Mouse (Mus musculus) kidney, adult 2 months (tissue): ENCODE results near the gene Mrps27. TPM values are rescaled to one million over a fixed set of nuclear protein-coding genes. Genes with fewer than 3 reads are reported as not detected.
"Not testable (repeated sequence)": the region's sequence is repeated elsewhere in the genome, so short reads cannot be mapped to it uniquely, and the experiment has no call there.

ENCODE experiments used
- DNase-seq: peaks from one replicate; pipeline ENCODE4 v3.0.0; 2021
- H3K27ac ChIP-seq: fragments of 200-500 bp; 2 replicates; pipeline ENCODE4 v1.5.1; 2012; ENCODE audit warnings: low read depth, low read length, control low read depth, inconsistent platforms; ENCODE audit not compliant: insufficient read depth
- H3K27me3 ChIP-seq: fragments of 200-500 bp; replicated peaks from 2 replicates; pipeline ENCODE4 v1.6.1; 2012; ENCODE audit warnings: mild to moderate bottlenecking, moderate library complexity, low read length, inconsistent platforms; ENCODE audit not compliant: control insufficient read depth, insufficient read depth
- H3K36me3 ChIP-seq: fragments of 200-500 bp; 2 replicates; pipeline ENCODE4 v1.6.1; 2012; ENCODE audit warnings: mild to moderate bottlenecking, moderate library complexity, low read length, inconsistent platforms; ENCODE audit not compliant: control insufficient read depth, insufficient read depth
- H3K4me1 ChIP-seq: fragments of 200-500 bp; 2 replicates; pipeline ENCODE4 v1.6.1; 2011; ENCODE audit warnings: low read length; ENCODE audit not compliant: control insufficient read depth, insufficient read depth
- H3K4me3 ChIP-seq: fragments of 200-500 bp; 2 replicates; pipeline ENCODE4 v1.5.1; 2011; ENCODE audit warnings: mild to moderate bottlenecking, low read depth, low read length, control low read depth; ENCODE audit not compliant: insufficient read depth
- CTCF ChIP-seq: fragments of 200-500 bp; conservative IDR thresholded peaks from 2 replicates; pipeline ENCODE4 v1.5.1; 2011; ENCODE audit warnings: low read depth, mild to moderate bottlenecking, control low read depth, low read length, moderate library complexity, mixed read lengths; ENCODE audit not compliant: insufficient read depth, insufficient read length
- POLR2A ChIP-seq: fragments of 200-500 bp; IDR thresholded peaks from one replicate; pipeline ENCODE4 v1.6.1; 2011; ENCODE audit warnings: low read depth, low read length, control low read depth
- WGBS: fragments of 180-500 bp; shearing (Covaris S2); methylation state at CpG from one replicate; pipeline ENCODE4 v1.1.7; 2018; 5-methylcytosine and 5-hydroxymethylcytosine counted together
- polyA plus RNA-seq: library from polyadenylated mRNA; depleted of rRNA; stranded (reverse); fragments of >200 nt; gene quantifications from 2 replicates; pipeline ENCODE4 v1.2.3, GENCODE M21; 2012

The Mrps27 gene
- polyA plus RNA-seq, 1 experiment, result 26.7 TPM

GRCm38 (mm10) chr13:99314098-99314497 is 30.5 kb upstream of the Mrps27 start:
- 91% methylated on average over 5 of the region's 5 CpGs for WGBS
- Histone ChIP-seq H3K27ac (no peak overlapping the region), H3K4me3 (no peak overlapping the region), H3K27me3 (no peaks in the 10 kb centered on the region), H3K4me1 (no peaks in the 10 kb centered on the region), H3K36me3 (no peaks in the 10 kb centered on the region; the same call in 1 of the 2 replicates)
- DNase-seq, result no peak
- TF ChIP-seq CTCF (no peak), POLR2A (no peak)

GRCm38 (mm10) chr13:99314657-99315181 is 29.9 kb upstream of the Mrps27 start:
- Histone ChIP-seq H3K27ac (no peak overlapping the region), H3K27me3 (no peaks in the 10 kb centered on the region), H3K4me3 (no peak overlapping the region), H3K36me3 (no peaks in the 10 kb centered on the region; the same call in 1 of the 2 replicates), H3K4me1 (no peaks in the 10 kb centered on the region)
- 48% methylated on average over 15 of the region's 15 CpGs for WGBS
- no peak for DNase-seq
- TF ChIP-seq CTCF (no peak), POLR2A (no peak)

GRCm38 (mm10) chr13:99316366-99316765 is 28.2 kb upstream of the Mrps27 start:
- no peaks in the 10 kb centered on the region for H3K4me1 ChIP-seq
- WGBS, result 88% methylated on average over 6 of the region's 6 CpGs
- no peak overlapping the region for H3K27ac ChIP-seq
- no peaks in the 10 kb centered on the region for H3K27me3 ChIP-seq
- no peak for TF ChIP-seq CTCF
- TF ChIP-seq POLR2A, result no peak
- H3K4me3 ChIP-seq, result no peak overlapping the region
- no peaks in the 10 kb centered on the region; the same call in 1 of the 2 replicates for H3K36me3 ChIP-seq
- DNase-seq, result no peak

- no peaks in the 10 kb centered on the region; the same call in 1 of the 2 replicates for H3K36me3 ChIP-seq
- 48% methylated on average over 4 of the region's 4 CpGs for WGBS
- no peak overlapping the region for H3K4me3 ChIP-seq
- H3K27ac ChIP-seq, result no peak overlapping the region
- DNase-seq, result peak; percentile 54
- H3K27me3 ChIP-seq, result no peaks in the 10 kb centered on the region
- TF ChIP-seq CTCF (peak; percentile 41), POLR2A (no peak)
- H3K4me1 ChIP-seq, result no peaks in the 10 kb centered on the region
These were observed 27.5 kb upstream of the Mrps27 start for GRCm38 (mm10) chr13:99317058-99317457.

GRCm38 (mm10) chr13:99320453-99320852 is 24.1 kb upstream of the Mrps27 start:
- no peak overlapping the region for H3K4me3 ChIP-seq
- H3K27me3 ChIP-seq, result no peaks in the 10 kb centered on the region
- H3K4me1 ChIP-seq, result no peaks in the 10 kb centered on the region
- no peaks in the 10 kb centered on the region; the same call in 1 of the 2 replicates for H3K36me3 ChIP-seq
- no peak for TF ChIP-seq POLR2A
- no peak for TF ChIP-seq CTCF
- WGBS, result 81% methylated on average over 7 of the region's 7 CpGs
- no peak for DNase-seq
- no peak overlapping the region for H3K27ac ChIP-seq

- WGBS, result 95% methylated on average over 13 of the region's 13 CpGs
- H3K4me1 ChIP-seq, H3K4me3 ChIP-seq, DNase-seq, H3K27me3 ChIP-seq, H3K36me3 ChIP-seq, H3K27ac ChIP-seq: not testable (repeated sequence)
These were observed 21.7 kb upstream of the Mrps27 start for GRCm38 (mm10) chr13:99322915-99323314.

DNA sequence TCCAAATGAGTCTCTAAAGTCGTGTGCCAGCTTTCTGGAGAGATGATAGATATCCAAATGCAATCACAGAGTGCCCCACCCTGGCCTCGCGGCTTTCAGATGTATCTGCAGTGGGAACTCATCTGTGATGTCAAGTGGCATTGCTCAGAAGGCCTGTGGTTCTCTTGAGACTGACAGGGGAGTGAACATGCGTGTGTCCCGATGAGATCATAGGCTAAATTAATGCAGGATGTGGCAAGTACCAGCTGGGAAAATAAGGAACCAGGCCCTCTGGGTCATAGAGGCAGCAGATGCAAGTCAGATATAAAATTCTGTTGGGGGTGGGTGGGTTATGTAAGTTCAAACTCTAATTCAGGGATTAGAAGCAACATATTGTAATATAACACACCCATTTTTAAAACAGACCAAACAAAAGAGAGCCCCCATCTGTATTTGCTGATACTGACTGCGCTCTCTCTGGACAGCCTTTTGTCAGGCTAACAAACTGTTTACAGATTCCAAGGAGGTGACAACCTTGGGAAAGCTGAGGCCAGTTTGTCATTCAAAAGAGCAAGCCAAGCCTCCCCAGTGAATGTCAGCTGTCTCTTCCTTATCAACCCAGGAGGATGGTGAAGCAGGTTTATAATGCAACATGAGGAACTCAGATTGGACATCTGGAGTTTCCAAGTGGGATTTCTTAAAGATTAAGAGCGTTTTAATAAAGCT is 20.8 kb upstream of the Mrps27 start:
- H3K36me3 ChIP-seq, result peaks cover 1% of the 10 kb centered on the region; the same call in 1 of the 2 replicates
- no peak overlapping the region for H3K27ac ChIP-seq
- 72% methylated on average over 7 of the region's 7 CpGs for WGBS
- no peaks in the 10 kb centered on the region for H3K4me1 ChIP-seq
- DNase-seq, result peak; percentile 28
- no peaks in the 10 kb centered on the region for H3K27me3 ChIP-seq
- H3K4me3 ChIP-seq, result no peak overlapping the region
- TF ChIP-seq CTCF (no peak), POLR2A (no peak)

- not testable (repeated sequence) for H3K4me1 ChIP-seq, H3K36me3 ChIP-seq, H3K27ac ChIP-seq, H3K4me3 ChIP-seq, H3K27me3 ChIP-seq, DNase-seq
- 91% methylated on average over 8 of the region's 8 CpGs for whole genome bisulfite sequencing
These were observed 20.3 kb upstream of the Mrps27 start for GRCm38 (mm10) chr13:99324337-99324685.
